Mouse (Mus musculus): Measurements from ENCODE around the gene Ube2v1. TPM values are rescaled to one million over a fixed set of nuclear protein-coding genes. Genes with fewer than 3 reads are reported as not detected.

The Ube2v1 gene
- total RNA-seq, 1 experiment: 115 TPM

DNA sequence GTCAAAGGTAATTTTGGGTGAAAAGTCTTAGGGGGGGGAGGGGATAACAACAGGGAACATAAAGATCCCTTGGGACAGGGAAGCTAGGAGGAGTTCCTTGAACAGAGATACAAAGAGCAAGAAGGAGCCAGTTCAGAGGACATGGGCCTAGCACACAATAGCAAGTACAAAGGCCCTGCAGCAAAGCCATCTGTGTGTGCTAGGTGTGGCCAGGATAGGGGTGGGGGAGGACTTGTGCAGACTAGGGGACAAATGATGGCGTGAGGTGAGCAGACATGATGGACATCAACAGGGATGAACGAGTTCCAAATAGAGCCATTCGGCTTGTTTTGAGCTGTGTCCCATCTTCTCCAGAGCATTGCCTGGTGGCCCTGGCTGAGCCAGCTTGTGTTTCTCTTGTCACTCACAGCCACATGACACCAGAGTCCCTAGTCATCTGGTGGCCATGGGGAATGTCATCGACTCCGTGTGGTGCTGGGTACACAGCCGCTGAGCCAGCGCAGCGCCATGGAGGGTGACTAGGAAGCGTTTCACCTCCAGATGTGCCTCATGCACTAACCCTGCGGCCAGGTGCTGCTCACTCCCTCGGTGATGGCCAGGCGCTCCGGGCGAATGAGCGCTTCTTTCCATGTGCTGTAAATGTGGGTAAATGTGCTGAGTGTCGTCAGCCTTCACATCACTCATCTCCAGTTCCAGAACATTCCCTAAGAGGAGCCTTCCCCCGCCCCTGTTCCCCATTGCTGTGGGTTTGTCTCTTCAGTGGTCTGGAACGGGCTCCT is 60.3 kb downstream of the Ube2v1 start:
- in situ Hi-C loops (cut with MboI; ENCODE audit: low sequenced_read_pairs in 2 of 2, unreplicated experiment in 2 of 2): no loop called here
- Histone ChIP-seq H3K4me3 (ENCODE audit: insufficient read depth in 1 of 2, low read depth in 1 of 2, low read length in 2 of 2, poor library complexity in 1 of 2, severe bottlenecking in 1 of 2) (no peak overlapping the region), H3K36me3 (ENCODE audit: control insufficient read depth, insufficient read depth, low read length, poor library complexity, severe bottlenecking) (no peaks in the 10 kb centered on the region), H3K27ac (ENCODE audit: insufficient read depth, low read depth, low read length, poor library complexity, severe bottlenecking) (no peak overlapping the region), H3K4me1 (ENCODE audit: control insufficient read depth in 2 of 2, insufficient read depth in 2 of 2, low read length in 2 of 2, poor library complexity in 1 of 2) (peaks cover 0 to 7% of the 10 kb centered on the region in 2 experiments; a peak in 2 of 4 replicates), H3K9ac (ENCODE audit: insufficient read depth, low read depth, low read length, poor library complexity, severe bottlenecking) (0 out of 2 replicates have a peak overlapping the region, but pooled peaks have one; percentile 10), H3K9me3 (ENCODE audit: control insufficient read depth, insufficient read depth, low read depth, low read length) (no peaks in the 10 kb centered on the region)
- DNase-seq (ENCODE audit: low read depth, low spot score): no peak
- TF ChIP-seq CHD2 (IDR thresholded peaks at IDR 0.05; ENCODE audit: low read depth, low read length) (no peak), MAFK (IDR thresholded peaks at IDR 0.05; ENCODE audit: insufficient read depth, low read depth, low read length) (no peak), HCFC1 (IDR thresholded peaks at IDR 0.05; ENCODE audit: borderline replicate concordance, insufficient read depth, low read length) (no peak), ZC3H11A (IDR thresholded peaks at IDR 0.05; ENCODE audit: borderline replicate concordance, low read depth, low read length) (no peak), ZNF384 (IDR thresholded peaks at IDR 0.05; ENCODE audit: low read depth, low read length) (no peak)

DNA sequence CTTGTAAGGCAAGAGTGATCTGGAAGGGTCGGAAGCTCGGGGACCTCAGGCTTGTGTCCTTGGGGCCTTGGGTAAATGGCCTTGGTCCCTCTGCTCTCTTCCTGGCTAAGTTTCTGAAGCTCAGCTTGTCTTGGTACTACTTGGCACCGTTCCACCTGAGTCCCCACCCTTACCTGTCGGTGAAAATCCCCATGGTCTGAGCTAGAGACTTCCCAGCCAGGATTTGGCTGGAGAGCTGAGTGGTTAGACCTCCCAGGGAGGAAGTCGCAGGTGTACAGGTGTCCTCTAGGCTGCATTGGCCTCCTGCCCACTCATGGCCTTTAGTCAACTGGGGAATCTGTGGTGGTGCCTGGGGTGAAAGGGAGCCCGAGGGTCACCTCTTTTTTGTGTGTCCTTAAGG is 61.1 kb downstream of the Ube2v1 start:
- Histone ChIP-seq H3K27ac (ENCODE audit: insufficient read depth, low read depth, low read length, poor library complexity, severe bottlenecking) (no peak overlapping the region), H3K9me3 (ENCODE audit: control insufficient read depth, insufficient read depth, low read depth, low read length) (no peaks in the 10 kb centered on the region), H3K4me3 (ENCODE audit: insufficient read depth in 1 of 2, low read depth in 1 of 2, low read length in 2 of 2, poor library complexity in 1 of 2, severe bottlenecking in 1 of 2) (no peak overlapping the region), H3K4me1 (ENCODE audit: control insufficient read depth in 2 of 2, insufficient read depth in 2 of 2, low read length in 2 of 2, poor library complexity in 1 of 2) (peaks cover 0 to 7% of the 10 kb centered on the region in 2 experiments; a peak in 2 of 4 replicates), H3K9ac (ENCODE audit: insufficient read depth, low read depth, low read length, poor library complexity, severe bottlenecking) (no peak overlapping the region), H3K36me3 (ENCODE audit: control insufficient read depth, insufficient read depth, low read length, poor library complexity, severe bottlenecking) (no peaks in the 10 kb centered on the region)
- TF ChIP-seq CHD2 (IDR thresholded peaks at IDR 0.05; ENCODE audit: low read depth, low read length) (no peak), ZC3H11A (IDR thresholded peaks at IDR 0.05; ENCODE audit: borderline replicate concordance, low read depth, low read length) (no peak), MAFK (IDR thresholded peaks at IDR 0.05; ENCODE audit: insufficient read depth, low read depth, low read length) (no peak), ZNF384 (IDR thresholded peaks at IDR 0.05; ENCODE audit: low read depth, low read length) (no peak), HCFC1 (IDR thresholded peaks at IDR 0.05; ENCODE audit: borderline replicate concordance, insufficient read depth, low read length) (no peak)
- no peak for DNase-seq (ENCODE audit: low read depth, low spot score)
- in situ Hi-C loops (cut with MboI; ENCODE audit: low sequenced_read_pairs in 2 of 2, unreplicated experiment in 2 of 2): no loop called here

DNA sequence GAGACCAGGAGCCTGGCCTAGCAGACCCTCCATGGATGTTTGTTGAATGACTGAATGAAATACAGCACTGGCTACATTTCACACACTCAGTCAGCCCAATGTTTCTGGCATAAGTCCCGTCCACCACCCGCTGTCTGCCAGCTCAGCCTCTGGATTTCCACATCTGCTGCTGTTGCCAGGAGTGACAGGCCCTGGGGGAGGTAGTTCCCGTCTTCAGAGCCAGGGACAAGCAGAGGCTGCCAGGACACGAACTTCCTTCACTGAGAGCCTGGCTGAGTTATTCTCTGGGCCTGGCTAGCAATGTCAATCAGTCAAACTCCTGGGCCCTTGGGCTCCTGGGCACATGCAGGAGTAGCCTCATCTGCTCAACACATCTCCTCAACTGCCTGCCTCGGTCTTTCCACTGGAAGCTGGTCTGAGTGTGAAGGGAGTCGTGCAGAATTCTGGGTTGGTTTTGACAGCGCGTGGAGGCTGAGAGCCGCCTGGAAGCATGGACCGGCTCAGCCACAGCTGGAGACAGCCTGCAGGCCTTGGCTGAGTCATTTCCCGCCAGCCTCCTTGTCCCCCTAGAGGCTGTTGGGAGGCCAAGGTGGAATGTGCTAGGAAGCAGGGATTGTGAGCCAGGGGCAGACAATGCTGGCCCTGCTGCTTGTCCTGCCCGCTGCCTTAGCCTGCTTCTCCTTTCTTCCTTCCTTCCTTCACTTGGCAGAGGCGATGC is 61.8 kb downstream of the Ube2v1 start:
- Histone ChIP-seq H3K9me3 (ENCODE audit: control insufficient read depth, insufficient read depth, low read depth, low read length) (no peaks in the 10 kb centered on the region), H3K9ac (ENCODE audit: insufficient read depth, low read depth, low read length, poor library complexity, severe bottlenecking) (no peak overlapping the region; the same call in 1 of the 2 replicates), H3K4me1 (ENCODE audit: control insufficient read depth in 2 of 2, insufficient read depth in 2 of 2, low read length in 2 of 2, poor library complexity in 1 of 2) (peaks cover 0 to 7% of the 10 kb centered on the region in 2 experiments; a peak in 2 of 4 replicates), H3K4me3 (ENCODE audit: insufficient read depth in 1 of 2, low read depth in 1 of 2, low read length in 2 of 2, poor library complexity in 1 of 2, severe bottlenecking in 1 of 2) (no peak overlapping the region), H3K27ac (ENCODE audit: insufficient read depth, low read depth, low read length, poor library complexity, severe bottlenecking) (no peak overlapping the region), H3K36me3 (ENCODE audit: control insufficient read depth, insufficient read depth, low read length, poor library complexity, severe bottlenecking) (no peaks in the 10 kb centered on the region)
- in situ Hi-C loops (cut with MboI; ENCODE audit: low sequenced_read_pairs in 2 of 2, unreplicated experiment in 2 of 2): no loop called here
- no peak for TF ChIP-seq CHD2 (IDR thresholded peaks at IDR 0.05; ENCODE audit: low read depth, low read length)
- TF ChIP-seq MAFK (IDR thresholded peaks at IDR 0.05; ENCODE audit: insufficient read depth, low read depth, low read length): no peak
- TF ChIP-seq ZNF384 (IDR thresholded peaks at IDR 0.05; ENCODE audit: low read depth, low read length): no peak
- no peak for TF ChIP-seq ZC3H11A (IDR thresholded peaks at IDR 0.05; ENCODE audit: borderline replicate concordance, low read depth, low read length)
- no peak for TF ChIP-seq HCFC1 (IDR thresholded peaks at IDR 0.05; ENCODE audit: borderline replicate concordance, insufficient read depth, low read length)
- no peak for DNase-seq (ENCODE audit: low read depth, low spot score)

DNA sequence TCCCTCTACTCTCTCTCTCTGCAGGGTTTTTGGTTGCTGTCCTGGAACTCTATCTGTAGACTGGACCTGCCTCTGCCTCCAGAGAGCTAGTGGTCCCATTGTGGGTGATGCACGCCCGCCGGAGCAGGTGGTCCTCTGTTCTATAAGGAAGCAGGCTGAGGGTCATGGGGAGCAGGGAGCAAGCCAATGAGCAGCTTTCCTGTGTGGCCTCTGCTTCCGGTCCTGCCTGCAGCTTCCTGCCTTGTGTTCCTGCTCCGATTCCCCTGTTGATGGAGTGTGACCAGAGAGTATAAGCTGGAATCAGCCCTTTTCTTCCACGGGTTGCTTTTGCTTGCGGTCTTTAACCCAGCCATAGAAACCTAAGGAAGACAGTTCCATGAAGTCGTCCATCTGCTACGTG is 63.8 kb downstream of the Ube2v1 start:
- Histone ChIP-seq H3K9ac (ENCODE audit: insufficient read depth, low read depth, low read length, poor library complexity, severe bottlenecking) (no peak overlapping the region), H3K36me3 (ENCODE audit: control insufficient read depth, insufficient read depth, low read length, poor library complexity, severe bottlenecking) (no peaks in the 10 kb centered on the region), H3K27ac (ENCODE audit: insufficient read depth, low read depth, low read length, poor library complexity, severe bottlenecking) (no peak overlapping the region), H3K4me1 (ENCODE audit: control insufficient read depth in 2 of 2, insufficient read depth in 2 of 2, low read length in 2 of 2, poor library complexity in 1 of 2) (peaks cover 0 to 10% of the 10 kb centered on the region in 2 experiments; a peak in 2 of 4 replicates), H3K9me3 (ENCODE audit: control insufficient read depth, insufficient read depth, low read depth, low read length) (no peaks in the 10 kb centered on the region), H3K4me3 (ENCODE audit: insufficient read depth in 1 of 2, low read depth in 1 of 2, low read length in 2 of 2, poor library complexity in 1 of 2, severe bottlenecking in 1 of 2) (no peak overlapping the region)
- no peak for TF ChIP-seq HCFC1 (IDR thresholded peaks at IDR 0.05; ENCODE audit: borderline replicate concordance, insufficient read depth, low read length)
- TF ChIP-seq MAFK (IDR thresholded peaks at IDR 0.05; ENCODE audit: insufficient read depth, low read depth, low read length): no peak
- no peak for TF ChIP-seq ZNF384 (IDR thresholded peaks at IDR 0.05; ENCODE audit: low read depth, low read length)
- DNase-seq (ENCODE audit: low read depth, low spot score): no peak
- in situ Hi-C loops (cut with MboI; ENCODE audit: low sequenced_read_pairs in 2 of 2, unreplicated experiment in 2 of 2): no loop called here
